21 mouse cellular contexts compared by ENCODE assay signal in the genomic region with DNA sequence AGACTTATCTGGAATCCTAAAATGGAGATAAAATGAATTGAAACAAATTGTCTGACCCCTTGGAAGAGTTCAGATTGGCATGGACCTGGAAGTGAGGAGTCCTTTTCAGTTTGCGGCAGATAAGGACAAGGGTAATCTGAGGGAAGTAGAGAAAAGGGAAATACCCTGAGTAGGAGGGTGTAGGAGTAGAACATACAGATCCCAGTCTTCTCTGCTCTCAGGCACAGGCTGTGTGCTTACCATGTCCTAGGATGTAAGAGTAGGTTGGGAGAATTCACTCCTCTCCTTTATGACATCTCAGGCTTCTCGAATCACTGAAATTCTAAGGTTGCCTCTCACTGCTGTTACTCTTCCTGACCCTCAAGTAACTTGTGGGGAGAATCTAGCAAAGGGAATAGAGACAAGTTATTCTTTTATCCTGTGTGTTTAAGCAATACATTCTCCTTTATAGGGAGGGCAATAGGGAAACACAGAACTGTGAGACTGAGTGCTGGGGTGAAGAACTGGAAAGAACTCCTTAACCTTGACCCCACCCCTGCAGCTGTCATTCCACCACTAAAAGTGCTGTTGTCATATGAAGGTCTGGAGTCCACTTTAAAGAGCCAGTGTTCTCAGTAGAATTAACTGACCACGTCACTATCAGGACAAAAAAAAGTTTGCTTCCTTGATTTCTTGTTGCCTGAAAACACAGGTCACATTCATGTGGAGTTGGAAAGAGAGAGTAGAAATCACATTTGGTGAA.
"Had no signal": no experiment of that assay in that cellular context is flagged by ENCODE, and none has a peak within 500 bp of the region (broad histone marks: within the 10 kb centered on the region; RNA-seq: fewer than 3 reads in every experiment).

No protein-coding gene starts in this region.

- H3K4me1 ChIP-seq: liver, embryonic 15.5 days had no signal

- H3K27ac ChIP-seq: kidney, embryonic 15.5 days; limb, embryonic 10.5 days; limb, embryonic 13.5 days; liver, embryonic 12.5 days; liver, embryonic 15.5 days; macrophage; neural tube, embryonic 12.5 days; neural tube, embryonic 15.5 days had no signal

- ATAC-seq: liver, embryonic 12.5 days had no signal

- H3K4me2 ChIP-seq: kidney, embryonic 15.5 days; limb, embryonic 13.5 days; liver, embryonic 12.5 days; liver, embryonic 15.5 days; midbrain, embryonic 11.5 days; neural tube, embryonic 12.5 days; neural tube, embryonic 15.5 days had no signal

- H3K4me3 ChIP-seq: kidney, embryonic 15.5 days; limb, embryonic 10.5 days; limb, embryonic 13.5 days; liver, embryonic 12.5 days; liver, embryonic 15.5 days; neural tube, embryonic 12.5 days; neural tube, embryonic 15.5 days had no signal

- H3K9ac ChIP-seq: kidney, embryonic 15.5 days; limb, embryonic 13.5 days; liver, embryonic 12.5 days; liver, embryonic 15.5 days; neural tube, embryonic 12.5 days; neural tube, embryonic 15.5 days had no signal

- H3K36me3 ChIP-seq: kidney, embryonic 15.5 days; limb, embryonic 10.5 days; limb, embryonic 13.5 days; liver, embryonic 12.5 days; liver, embryonic 15.5 days; neural tube, embryonic 12.5 days; neural tube, embryonic 15.5 days had no signal

- H3K9me3 ChIP-seq: kidney, embryonic 15.5 days; limb, embryonic 10.5 days; limb, embryonic 13.5 days; liver, embryonic 12.5 days; liver, embryonic 15.5 days; neural tube, embryonic 12.5 days; neural tube, embryonic 15.5 days had no signal

- DNase-seq: kidney, adult 11 months; kidney, adult 8-10 months; kidney, postnatal 14 days; kidney, postnatal 4 days; layer of hippocampus, adult 9-11 months; liver; lung, adult 2 months; lung, postnatal 14 days; midbrain, embryonic 14.5 days; thymus, adult 18-20 months; thymus, postnatal 14 days; thymus, postnatal 4 days had no signal
